ENCODE assay signal across 25 mouse cellular contexts in genomic region chr5:53323121-53323520, GRCm38 (mm10). TPM values are rescaled to one million over a fixed set of nuclear protein-coding genes. Genes with fewer than 3 reads are reported as not detected.
DNase-seq lines count a peak whose midpoint lies in the region; ATAC-seq lines count a peak whose summit lies in the region.
"Had no signal": no experiment of that assay in that cellular context is flagged by ENCODE, and none has a peak within 500 bp of the region (broad histone marks: within the 10 kb centered on the region; RNA-seq: fewer than 3 reads in every experiment).

No protein-coding gene starts in this region.

- peak overlapping the region; percentile 37; the same call in 1 of the 2 replicates for H3K9ac ChIP-seq in heart, embryonic 13.5 days
- no peak overlapping the region for H3K9ac ChIP-seq in midbrain, embryonic 11.5 days (ENCODE audit: low read length)
- H3K9ac ChIP-seq: embryonic facial prominence, embryonic 13.5 days; forebrain, embryonic 13.5 days; heart, embryonic 15.5 days; kidney, embryonic 15.5 days; liver, embryonic 13.5 days; midbrain, embryonic 13.5 days had no signal

- H3K27ac ChIP-seq in heart, embryonic 13.5 days (replicated peaks), result no peak overlapping the region
- H3K27ac ChIP-seq in midbrain, embryonic 11.5 days (ENCODE audit: low read depth, low read length), result no peak overlapping the region
- no peak overlapping the region for H3K27ac ChIP-seq in midbrain, embryonic 10.5 days (replicated peaks)
- H3K27ac ChIP-seq: embryonic facial prominence, embryonic 13.5 days; forebrain, embryonic 13.5 days; gastrocnemius, adult 2 months; heart, embryonic 15.5 days; kidney, embryonic 15.5 days; liver, embryonic 13.5 days; midbrain, embryonic 13.5 days; stomach, postnatal 0 days had no signal

- intact Hi-C loops in heart, postnatal 25 days (cut with DNase I), result no loop called here

- peak overlapping the region; percentile 21; the same call in 1 of the 2 replicates for H3K4me2 ChIP-seq in heart, embryonic 13.5 days
- H3K4me2 ChIP-seq in midbrain, embryonic 11.5 days, result no peak overlapping the region
- H3K4me2 ChIP-seq: embryonic facial prominence, embryonic 13.5 days; forebrain, embryonic 13.5 days; heart, embryonic 15.5 days; kidney, embryonic 15.5 days; liver, embryonic 13.5 days; midbrain, embryonic 13.5 days had no signal

- 24% methylated on average over 7 of the region's 7 CpGs for WGBS in heart, embryonic 13.5 days
- WGBS in midbrain, embryonic 11.5 days, result 82% methylated on average over 7 of the region's 7 CpGs
- 82% methylated on average over 7 of the region's 7 CpGs for WGBS in midbrain, embryonic 10.5 days

- H3K9me3 ChIP-seq in heart, embryonic 13.5 days, result no peaks in the 10 kb centered on the region
- no peaks in the 10 kb centered on the region for H3K9me3 ChIP-seq in midbrain, embryonic 11.5 days (ENCODE audit: control insufficient read depth, low read length)
- no peaks in the 10 kb centered on the region for H3K9me3 ChIP-seq in midbrain, embryonic 10.5 days (replicated peaks)
- H3K9me3 ChIP-seq: embryonic facial prominence, embryonic 13.5 days; forebrain, embryonic 13.5 days; G1E; heart, embryonic 15.5 days; kidney, embryonic 15.5 days; liver, embryonic 13.5 days; midbrain, embryonic 13.5 days had no signal

- peak; percentile 18 to 28 for DNase-seq in cerebellum, postnatal 25 days
- DNase-seq in cerebellum, postnatal 4 days (ENCODE audit: low spot score in 2 of 2), result no peak
- no peak for DNase-seq in heart, postnatal 25 days (ENCODE audit: low spot score)
- DNase-seq in midbrain, embryonic 11.5 days (ENCODE audit: low spot score, missing footprints), result peak; percentile 78
- DNase-seq in midbrain, embryonic 10.5 days (ENCODE audit: low spot score), result no peak
- no peak for DNase-seq in layer of hippocampus, adult 9-11 months
- DNase-seq: adrenal gland, adult 2 months; gastrocnemius, adult 2 months; kidney, adult 11 months; kidney, postnatal 36 days; liver, embryonic 13.5 days; lung, adult 2 months; lung, postnatal 14 days; thymus, adult 2 months; thymus, postnatal 4 days had no signal

- H3K4me3 ChIP-seq in heart, embryonic 13.5 days, result no peak overlapping the region
- H3K4me3 ChIP-seq in midbrain, embryonic 11.5 days (ENCODE audit: low read depth, low read length), result no peak overlapping the region
- H3K4me3 ChIP-seq in midbrain, embryonic 10.5 days, result no peak overlapping the region
- H3K4me3 ChIP-seq: embryonic facial prominence, embryonic 13.5 days; forebrain, embryonic 13.5 days; gastrocnemius, adult 2 months; heart, embryonic 15.5 days; kidney, embryonic 15.5 days; liver, embryonic 13.5 days; midbrain, embryonic 13.5 days had no signal

- H3K36me3 ChIP-seq in heart, embryonic 13.5 days, result no peaks in the 10 kb centered on the region
- no peaks in the 10 kb centered on the region for H3K36me3 ChIP-seq in midbrain, embryonic 11.5 days (ENCODE audit: control insufficient read depth, insufficient read depth, low read length)
- H3K36me3 ChIP-seq in midbrain, embryonic 10.5 days, result no peaks in the 10 kb centered on the region
- H3K36me3 ChIP-seq: embryonic facial prominence, embryonic 13.5 days; G1E; heart, embryonic 15.5 days; kidney, embryonic 15.5 days; liver, embryonic 13.5 days; midbrain, embryonic 13.5 days had no signal

- H3K27me3 ChIP-seq in heart, embryonic 13.5 days (replicated peaks), result peaks cover 39% of the 10 kb centered on the region
- no peaks in the 10 kb centered on the region for H3K27me3 ChIP-seq in midbrain, embryonic 11.5 days (ENCODE audit: control insufficient read depth, insufficient read depth, low read length)
- peaks cover 10% of the 10 kb centered on the region; the same call in 1 of the 2 replicates for H3K27me3 ChIP-seq in midbrain, embryonic 10.5 days (ENCODE audit: low read depth, poor library complexity, severe bottlenecking)
- H3K27me3 ChIP-seq: midbrain, embryonic 13.5 days; Patski had no signal

- peaks cover 11% of the 10 kb centered on the region for H3K4me1 ChIP-seq in heart, embryonic 13.5 days
- peaks cover 7% of the 10 kb centered on the region; the same call in 1 of the 2 replicates for H3K4me1 ChIP-seq in midbrain, embryonic 11.5 days (ENCODE audit: control insufficient read depth, insufficient read depth, low read length)
- H3K4me1 ChIP-seq in midbrain, embryonic 10.5 days, result peaks cover 48% of the 10 kb centered on the region
- H3K4me1 ChIP-seq: liver, embryonic 13.5 days had no signal

- ATAC-seq in heart, embryonic 13.5 days (ENCODE audit: extremely low read depth, insufficient number of reproducible peaks, low FRiP score, low TSS enrichment), result no peak
- no peak for ATAC-seq in midbrain, embryonic 11.5 days (ENCODE audit: low FRiP score)
- ATAC-seq: CD4-positive, CD25-positive, alpha-beta regulatory T cell, adult 4 months; forebrain, embryonic 13.5 days; midbrain, embryonic 13.5 days; Patski had no signal

RNA-seq across cellular contexts. Expression of gene Smim20, which starts 56.2 kb away (rescaled TPM):
- 149 and 169 TPM in 2 replicates for polyA plus RNA-seq in heart, embryonic 13.5 days (2015; fragmentation: Nextera tagmentation; extraction: Ambion mirVana)
- 100 to 1,000 TPM in 1 of 2 experiments, 10 to 100 TPM in 1; 97.7 to 102 TPM for total RNA-seq in heart, postnatal 25 days (2021)
- polyA plus RNA-seq in midbrain, embryonic 11.5 days (2014; fragmentation: Nextera tagmentation; extraction: Ambion mirVana), result 69.1 and 71.0 TPM in 2 replicates
- polyA plus RNA-seq in midbrain, embryonic 10.5 days (2016; fragmentation: Nextera tagmentation; extraction: Ambion mirVana), result 70.9 and 74.1 TPM in 2 replicates

Comparison
In these comparisons a context has a peak if more than half of its experiments do, and no peak if none do; other contexts are left out.
1. DNase-seq: peak in cerebellum, postnatal 25 days (2 of 2) and midbrain, embryonic 11.5 days (single experiment); none in cerebellum, postnatal 4 days (0 of 2), heart, postnatal 25 days (single experiment), midbrain, embryonic 10.5 days (single experiment) and layer of hippocampus, adult 9-11 months (single experiment).